Mouse (Mus musculus): ENCODE results near the gene Fndc5.

Gene Fndc5

GRCm38 (mm10) chr4:129136579-129137391 lies at the start of gene Fndc5:
Fndc5 (plus strand) TSS chr4:129136999.
- ATAC-seq (ENCODE audit: low TSS enrichment): no peak

- ATAC-seq (ENCODE audit: low TSS enrichment): no peak
These were observed 48.9 kb upstream of the Fndc5 start for GRCm38 (mm10) chr4:129087850-129088249.

GRCm38 (mm10) chr4:129095276-129095675 lies 41.5 kb upstream of the Fndc5 start:
- ATAC-seq (ENCODE audit: low TSS enrichment): no peak

- no peak for ATAC-seq (ENCODE audit: low TSS enrichment)
These were observed 39.8 kb upstream of the Fndc5 start for GRCm38 (mm10) chr4:129097006-129097405.

GRCm38 (mm10) chr4:129102133-129102829 lies 34.5 kb upstream of the Fndc5 start:
- no peak for ATAC-seq (ENCODE audit: low TSS enrichment)

GRCm38 (mm10) chr4:129105356-129105755 lies 31.4 kb upstream of the Fndc5 start, which contains the start of gene Tmem54:
Tmem54 (plus strand) TSS chr4:129105548.
- no peak for ATAC-seq (ENCODE audit: low TSS enrichment)

GRCm38 (mm10) chr4:129106073-129106472 lies 30.7 kb upstream of the Fndc5 start:
- no peak for ATAC-seq (ENCODE audit: low TSS enrichment)

GRCm38 (mm10) chr4:129107348-129107899 lies 29.4 kb upstream of the Fndc5 start:
- ATAC-seq (ENCODE audit: low TSS enrichment): no peak

GRCm38 (mm10) chr4:129108624-129109023 lies 28.2 kb upstream of the Fndc5 start:
- ATAC-seq (ENCODE audit: low TSS enrichment): no peak

- ATAC-seq (ENCODE audit: low TSS enrichment): no peak
These were observed 26.0 kb upstream of the Fndc5 start for GRCm38 (mm10) chr4:129110804-129111203.

- ATAC-seq (ENCODE audit: low TSS enrichment): no peak
These were observed 25.4 kb upstream of the Fndc5 start for GRCm38 (mm10) chr4:129111350-129111749.

GRCm38 (mm10) chr4:129112231-129112630 lies 24.6 kb upstream of the Fndc5 start:
- no peak for ATAC-seq (ENCODE audit: low TSS enrichment)

GRCm38 (mm10) chr4:129113083-129113988 lies 23.5 kb upstream of the Fndc5 start:
- ATAC-seq (ENCODE audit: low TSS enrichment): peak; percentile 80

- ATAC-seq (ENCODE audit: low TSS enrichment): peak; percentile 22; the same call in 1 of the 2 replicates
These were observed 20.1 kb upstream of the Fndc5 start for GRCm38 (mm10) chr4:129116703-129117102.

- no peak for ATAC-seq (ENCODE audit: low TSS enrichment)
These were observed 18.9 kb upstream of the Fndc5 start for GRCm38 (mm10) chr4:129117720-129118510.

- ATAC-seq (ENCODE audit: low TSS enrichment): no peak
These were observed 17.1 kb upstream of the Fndc5 start for GRCm38 (mm10) chr4:129119708-129120107.

- 0 out of 2 replicates have a peak, but pooled peaks have one; percentile 17 for ATAC-seq (ENCODE audit: low TSS enrichment)
These were observed 16.0 kb upstream of the Fndc5 start for GRCm38 (mm10) chr4:129120520-129121445.

GRCm38 (mm10) chr4:129121569-129122086 lies 15.2 kb upstream of the Fndc5 start, which contains the start of gene Hpca:
Hpca (minus strand) TSS chr4:129122036.
- no peak for ATAC-seq (ENCODE audit: low TSS enrichment)

GRCm38 (mm10) chr4:129122107-129122506 lies 14.7 kb upstream of the Fndc5 start:
- no peak for ATAC-seq (ENCODE audit: low TSS enrichment)

All from frontal cortex, adult (tissue).